Mouse (Mus musculus) liver, embryonic 11.5 days (tissue): ENCODE results near the gene Zfp3. TPM values are rescaled to one million over a fixed set of nuclear protein-coding genes. Genes with fewer than 3 reads are reported as not detected.

ENCODE experiments used
- ATAC-seq: fragments of 200-750 bp; cut with Nextera tagmentation; replicated peaks from 2 replicates; pipeline ENCODE4 v1.8.0; 2017; ENCODE audit warnings: moderate number of reproducible peaks, mild to moderate bottlenecking, moderate TSS enrichment, moderate library complexity; ENCODE audit not compliant: low FRiP score
- DNase-seq: peaks from one replicate; pipeline ENCODE4 v3.0.0-alpha.2; 2017; ENCODE audit warnings: low spot score
- H3K27ac ChIP-seq: fragments of 300-500 bp; sonication (generic); 2 replicates; pipeline ENCODE4 v1.5.1; 2014; ENCODE audit warnings: mild to moderate bottlenecking, low read depth, low read length, control low read depth
- H3K27me3 ChIP-seq: fragments of 300-500 bp; sonication (generic); replicated peaks from 2 replicates; pipeline ENCODE4 v1.6.1; 2014; ENCODE audit warnings: low read length, mixed read lengths; ENCODE audit not compliant: control insufficient read depth, insufficient read depth
- H3K36me3 ChIP-seq: fragments of 300-500 bp; sonication (generic); 2 replicates; pipeline ENCODE4 v1.6.1; 2014; ENCODE audit warnings: mild to moderate bottlenecking, low read length, moderate library complexity, mixed read lengths; ENCODE audit not compliant: control insufficient read depth, insufficient read depth
- H3K4me1 ChIP-seq: fragments of 300-500 bp; sonication (generic); replicated peaks from 2 replicates; pipeline ENCODE4 v1.6.1; 2014; ENCODE audit warnings: low read length, mixed read lengths; ENCODE audit not compliant: control insufficient read depth, insufficient read depth
- H3K4me2 ChIP-seq: fragments of 300-500 bp; sonication (generic); 2 replicates; pipeline ENCODE4 v1.6.1; 2014; ENCODE audit warnings: mild to moderate bottlenecking, control low read depth, moderate library complexity
- H3K4me3 ChIP-seq: fragments of 300-500 bp; sonication (generic); 2 replicates; pipeline ENCODE4 v1.5.1; 2014; ENCODE audit warnings: low read depth, low read length, control low read depth
- H3K9ac ChIP-seq: fragments of 300-500 bp; sonication (generic); 2 replicates; pipeline ENCODE4 v1.6.1; 2014; ENCODE audit warnings: low read depth, low read length, control low read depth
- H3K9me3 ChIP-seq: fragments of 300-500 bp; sonication (generic); 2 replicates; pipeline ENCODE4 v1.6.1; 2016; ENCODE audit warnings: low read length, inconsistent platforms, mixed read lengths; ENCODE audit not compliant: control insufficient read depth
- WGBS: fragments of 180-500 bp; shearing (Covaris S2); extraction: QIAGEN DNeasy Blood & Tissue Kit; methylation state at CpG from one replicate; pipeline ENCODE4 v1.1.7; 2014; 5-methylcytosine and 5-hydroxymethylcytosine counted together
- polyA plus RNA-seq: library from polyadenylated mRNA; unstranded; fragments of >200 nt; fragmentation: Nextera tagmentation; extraction: Ambion mirVana; gene quantifications from 2 replicates; pipeline ENCODE4 v1.2.1, GENCODE M21; 2014

Zfp3 gene
- polyA plus RNA-seq, 1 experiment from 2014 or later = 4.0 TPM

DNA sequence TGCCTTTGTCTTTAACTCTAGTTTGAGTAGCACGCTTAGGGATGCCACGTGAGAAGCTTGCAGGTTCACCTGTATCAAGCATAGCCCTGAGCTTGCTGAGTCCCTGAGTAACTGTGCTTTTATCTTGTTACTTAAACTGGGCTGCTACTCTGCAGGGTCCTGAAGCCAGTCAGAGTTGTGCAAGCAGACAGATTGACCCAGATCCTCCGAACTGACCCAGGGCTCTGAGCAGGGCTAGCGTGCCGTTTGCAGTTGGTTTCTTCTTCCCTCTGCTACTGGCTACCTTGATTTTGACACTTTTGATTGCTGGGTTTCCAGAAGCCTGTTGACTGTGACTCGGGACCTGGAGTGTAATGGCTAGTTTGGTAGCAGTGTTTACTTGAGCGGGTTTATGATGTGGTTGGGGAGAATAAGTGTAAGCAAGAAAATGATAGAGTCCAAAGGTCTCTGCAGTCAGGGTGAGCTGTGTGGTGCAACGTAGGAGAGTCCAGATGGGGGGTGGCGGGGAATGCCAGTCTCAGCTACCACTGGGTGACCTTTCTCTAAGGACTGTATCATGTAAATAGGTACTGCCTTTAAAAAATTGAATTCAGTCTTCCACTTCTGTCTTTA lies 33.5 kb upstream of the Zfp3 start:
- no peaks in the 10 kb centered on the region for H3K27me3 ChIP-seq
- no peak overlapping the region for H3K4me3 ChIP-seq
- no peak overlapping the region for H3K4me2 ChIP-seq
- no peaks in the 10 kb centered on the region for H3K4me1 ChIP-seq
- 69% methylated on average over 9 of the region's 9 CpGs for WGBS
- H3K9me3 ChIP-seq = no peaks in the 10 kb centered on the region
- DNase-seq = no peak
- peaks cover 11% of the 10 kb centered on the region for H3K36me3 ChIP-seq
- no peak overlapping the region for H3K9ac ChIP-seq
- no peak for ATAC-seq
- H3K27ac ChIP-seq = no peak overlapping the region

DNA sequence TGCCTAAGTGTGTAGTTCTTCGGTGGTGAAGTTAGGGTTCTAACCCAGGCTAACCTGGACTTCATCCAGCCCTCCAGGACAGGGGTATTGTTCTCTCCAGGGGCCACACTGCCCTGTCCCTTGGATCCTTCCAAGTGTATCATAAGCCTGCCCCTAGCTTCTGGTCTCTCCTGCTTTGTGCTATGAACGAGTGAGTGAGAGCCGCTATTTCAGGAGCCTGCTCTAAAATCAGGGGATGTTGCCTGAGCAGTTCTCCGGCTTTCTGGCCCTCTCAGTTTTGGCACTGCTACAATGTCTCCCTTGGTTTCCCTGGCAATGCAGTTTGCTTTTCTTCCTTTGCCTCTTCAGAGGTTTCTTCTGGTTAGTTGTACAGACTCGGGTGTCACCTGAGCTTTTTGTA lies 32.8 kb upstream of the Zfp3 start:
- Histone ChIP-seq H3K9me3 (no peaks in the 10 kb centered on the region), H3K4me2 (no peak overlapping the region)
- WGBS = 68% methylated on average over 5 of the region's 5 CpGs

DNA sequence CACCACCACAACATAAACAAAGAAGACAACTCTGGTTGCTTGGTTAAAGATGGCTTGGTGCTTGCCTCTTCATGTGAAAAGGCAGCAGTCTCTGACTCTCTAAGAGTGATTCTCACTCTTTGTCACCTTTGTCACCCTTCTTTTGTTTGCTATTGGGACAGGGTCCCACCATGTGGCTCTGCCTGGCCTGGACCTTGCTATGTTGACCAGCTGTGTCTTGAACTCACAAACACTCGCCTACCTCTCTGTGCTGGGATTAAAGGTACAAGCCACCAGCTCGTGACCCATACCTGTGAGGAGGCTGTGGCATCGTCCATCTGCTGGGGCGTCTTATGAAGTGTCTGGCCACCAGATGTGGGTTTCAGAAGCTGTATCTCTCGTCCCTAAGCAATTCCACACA lies 30.8 kb upstream of the Zfp3 start:
- no peaks in the 10 kb centered on the region for H3K4me1 ChIP-seq
- 63% methylated on average over 5 of the region's 5 CpGs for WGBS
- no peaks in the 10 kb centered on the region; the same call in 1 of the 2 replicates for H3K27me3 ChIP-seq
- H3K27ac ChIP-seq = no peak overlapping the region
- H3K4me2 ChIP-seq = no peak overlapping the region
- peaks cover 2% of the 10 kb centered on the region; the same call in 1 of the 2 replicates for H3K36me3 ChIP-seq
- no peak overlapping the region for H3K4me3 ChIP-seq
- no peak overlapping the region for H3K9ac ChIP-seq
- ATAC-seq = no peak
- no peaks in the 10 kb centered on the region for H3K9me3 ChIP-seq
- DNase-seq = no peak

More for the DNA sequence above, 32.8 kb upstream of the Zfp3 start:
- H3K4me1 ChIP-seq = no peaks in the 10 kb centered on the region
- H3K9ac ChIP-seq = no peak overlapping the region
- H3K36me3 ChIP-seq = peaks cover 10% of the 10 kb centered on the region
- H3K4me3 ChIP-seq = no peak overlapping the region
- no peak overlapping the region for H3K27ac ChIP-seq
- no peaks in the 10 kb centered on the region for H3K27me3 ChIP-seq
- no peak for ATAC-seq
- DNase-seq = no peak

DNA sequence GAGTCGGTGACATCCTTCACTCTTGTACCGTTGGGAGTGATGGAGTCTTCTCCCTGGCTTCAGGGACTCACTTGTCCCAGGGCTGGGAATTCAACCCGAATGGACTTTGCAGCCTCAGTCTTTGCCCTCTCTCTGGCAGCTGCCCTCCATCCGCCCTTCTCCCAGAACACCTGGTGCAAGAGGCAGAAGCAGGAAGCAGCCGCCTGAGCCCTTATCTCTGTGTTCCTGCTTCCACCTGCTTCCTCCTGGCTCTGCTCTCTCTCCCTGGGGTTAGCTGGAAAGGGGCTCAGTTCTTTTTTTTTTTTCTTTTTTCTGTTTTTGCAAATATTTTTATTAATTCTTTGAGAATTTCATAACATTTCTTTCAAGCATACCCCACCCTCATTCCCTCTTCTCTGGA lies 26.3 kb upstream of the Zfp3 start:
- WGBS = 25% methylated on average over 5 of the region's 5 CpGs
- no peaks in the 10 kb centered on the region for H3K9me3 ChIP-seq
- ATAC-seq = no peak

DNA sequence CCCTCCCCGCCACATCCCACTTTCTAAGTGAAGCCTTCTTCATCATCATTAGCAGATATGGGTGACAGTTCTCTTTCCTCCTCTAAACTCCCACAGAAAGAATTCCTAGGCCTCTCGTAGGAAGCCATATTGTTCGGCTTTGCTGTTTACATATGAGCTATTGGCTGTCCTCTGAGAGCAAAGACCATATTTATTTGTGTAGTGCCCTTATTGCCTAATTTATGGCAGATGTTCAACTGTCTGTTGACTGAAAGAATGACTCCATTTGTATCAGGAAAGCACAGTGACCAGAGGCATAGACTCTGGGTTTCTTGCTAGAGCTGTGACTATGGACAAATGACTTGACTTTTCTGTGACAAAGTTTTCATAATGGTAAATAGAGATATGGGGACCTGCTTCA lies 22.4 kb upstream of the Zfp3 start:
- H3K9ac ChIP-seq = no peak overlapping the region
- no peaks in the 10 kb centered on the region for H3K9me3 ChIP-seq

More for the DNA sequence above, 26.3 kb upstream of the Zfp3 start:
- no peak overlapping the region for H3K4me3 ChIP-seq
- H3K4me1 ChIP-seq = no peaks in the 10 kb centered on the region
- no peak overlapping the region for H3K4me2 ChIP-seq
- H3K27ac ChIP-seq = no peak overlapping the region
- H3K27me3 ChIP-seq = peaks cover 6% of the 10 kb centered on the region
- no peaks in the 10 kb centered on the region for H3K36me3 ChIP-seq
- no peak for DNase-seq
- no peak overlapping the region for H3K9ac ChIP-seq

DNA sequence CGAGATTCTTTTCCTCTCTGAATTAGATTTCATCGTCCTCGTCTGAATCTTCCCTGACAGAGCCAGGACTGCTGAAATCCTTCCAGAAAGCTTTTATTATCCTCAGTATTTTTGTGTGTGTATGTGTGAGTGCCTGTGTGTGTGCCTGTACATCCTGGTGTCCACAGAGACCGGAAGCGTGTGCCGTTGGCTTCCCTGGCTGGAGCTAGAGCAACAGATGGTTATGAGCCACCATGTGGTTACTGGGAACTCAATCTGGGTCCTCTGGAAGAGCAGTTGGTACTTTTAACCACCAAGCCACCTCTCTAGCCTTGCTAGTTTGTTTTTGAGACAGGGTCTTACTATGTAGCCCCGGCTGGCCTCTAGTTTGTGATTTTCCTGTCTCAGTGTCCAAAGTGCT lies 21.9 kb upstream of the Zfp3 start:
- H3K4me1 ChIP-seq = no peaks in the 10 kb centered on the region
- no peak overlapping the region for H3K27ac ChIP-seq
- H3K9me3 ChIP-seq = no peaks in the 10 kb centered on the region
- no peaks in the 10 kb centered on the region for H3K36me3 ChIP-seq
- no peak overlapping the region for H3K4me3 ChIP-seq
- H3K9ac ChIP-seq = no peak overlapping the region
- ATAC-seq = no peak
- peaks cover 6% of the 10 kb centered on the region; the same call in 1 of the 2 replicates for H3K27me3 ChIP-seq
- 85% methylated on average over 7 of the region's 7 CpGs for WGBS
- DNase-seq = no peak
- no peak overlapping the region for H3K4me2 ChIP-seq

More for the DNA sequence above, 22.4 kb upstream of the Zfp3 start:
- H3K4me1 ChIP-seq = no peaks in the 10 kb centered on the region
- DNase-seq (no peak), ATAC-seq (no peak)
- H3K27ac ChIP-seq = no peak overlapping the region
- H3K27me3 ChIP-seq = peaks cover 6% of the 10 kb centered on the region
- no peak overlapping the region for H3K4me2 ChIP-seq
- H3K4me3 ChIP-seq = no peak overlapping the region
- H3K36me3 ChIP-seq = no peaks in the 10 kb centered on the region
- 75% methylated on average over 3 of the region's 3 CpGs for WGBS

DNA sequence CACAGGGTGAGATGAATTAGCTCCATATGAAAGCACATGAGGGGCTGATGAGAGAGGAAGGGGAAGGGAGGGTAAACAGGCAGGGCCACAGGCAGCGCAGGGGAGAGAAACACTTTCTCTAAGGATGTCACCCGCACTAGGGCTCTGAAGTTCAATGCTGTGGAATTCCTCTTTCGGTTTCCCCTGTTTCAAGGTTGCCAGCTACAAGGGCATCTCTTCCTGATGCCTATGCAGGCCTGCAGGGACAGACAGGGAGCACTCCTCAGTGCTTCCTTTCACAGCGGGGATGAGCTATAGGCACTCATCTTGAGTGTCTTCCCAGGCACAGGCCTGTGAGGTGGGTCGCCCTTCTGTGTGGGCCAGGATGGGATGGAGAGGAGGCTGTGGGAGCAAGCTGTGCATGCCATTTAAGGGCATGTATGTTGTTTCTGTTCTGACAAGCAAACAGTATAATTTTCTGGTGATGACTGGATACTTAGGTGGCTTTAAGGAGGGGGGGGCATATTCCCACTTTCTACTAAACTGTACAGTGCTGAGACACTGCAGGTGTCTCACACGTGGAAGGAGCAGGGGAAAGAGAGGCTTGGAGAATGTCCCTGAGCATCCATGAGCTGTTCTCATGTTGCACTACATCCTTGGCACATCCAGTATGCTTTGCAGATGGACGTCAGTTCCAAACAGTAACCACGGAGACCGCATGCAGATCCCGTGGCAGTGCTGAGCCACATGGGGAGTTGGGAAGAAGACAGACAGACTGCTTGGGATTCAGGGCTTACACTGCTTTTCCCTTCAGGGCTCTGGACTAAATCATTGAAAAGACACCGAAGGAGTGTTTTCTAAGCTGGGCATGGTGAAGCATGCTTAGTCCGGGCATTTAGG lies 21.2 kb upstream of the Zfp3 start:
- H3K4me3 ChIP-seq = no peak overlapping the region
- no peaks in the 10 kb centered on the region for H3K4me1 ChIP-seq
- no peak overlapping the region; the same call in 1 of the 2 replicates for H3K9ac ChIP-seq
- 79% methylated on average over 12 of the region's 12 CpGs for WGBS
- peaks cover 6% of the 10 kb centered on the region; the same call in 1 of the 2 replicates for H3K27me3 ChIP-seq
- DNase-seq (no peak), ATAC-seq (no peak)
- no peaks in the 10 kb centered on the region for H3K36me3 ChIP-seq
- no peak overlapping the region for H3K4me2 ChIP-seq
- no peaks in the 10 kb centered on the region for H3K9me3 ChIP-seq
- no peak overlapping the region for H3K27ac ChIP-seq

DNA sequence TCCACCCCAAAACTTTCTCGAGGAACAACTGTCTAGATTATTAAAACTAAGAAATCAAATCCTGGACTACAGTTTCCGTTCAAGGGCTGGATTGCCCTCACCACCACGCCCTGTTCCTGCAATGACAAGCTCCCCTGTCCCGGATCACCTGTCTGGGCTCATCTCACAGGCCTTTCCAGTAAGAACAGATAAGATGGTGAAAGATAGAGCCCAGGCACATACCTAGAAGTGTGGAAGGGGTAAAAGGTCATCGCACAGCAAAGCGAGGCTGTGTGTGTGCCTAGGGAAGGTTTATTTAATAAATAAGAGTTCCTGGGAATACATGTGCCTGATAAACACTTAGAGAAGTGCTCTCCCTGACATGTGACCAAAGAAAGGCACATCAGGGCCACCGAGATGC lies 18.4 kb upstream of the Zfp3 start:
- H3K4me1 ChIP-seq = no peaks in the 10 kb centered on the region
- no peak overlapping the region for H3K9ac ChIP-seq
- no peak overlapping the region for H3K4me2 ChIP-seq
- H3K9me3 ChIP-seq = peaks cover 2% of the 10 kb centered on the region; the same call in 1 of the 2 replicates
- no peak for ATAC-seq
- no peak overlapping the region for H3K27ac ChIP-seq
- no peak overlapping the region for H3K4me3 ChIP-seq
- 73% methylated on average over 7 of the region's 7 CpGs for WGBS
- DNase-seq = no peak
- no peaks in the 10 kb centered on the region for H3K27me3 ChIP-seq
- no peaks in the 10 kb centered on the region for H3K36me3 ChIP-seq
